Mouse (Mus musculus): ENCODE measurements around the gene Nup210l. TPM values are rescaled to one million over a fixed set of nuclear protein-coding genes. Genes with fewer than 3 reads are reported as not detected.

Nup210l gene
- polyA plus RNA-seq, 1 experiment from 2014 or later, result 0.24 TPM

- no peak for ATAC-seq (ENCODE audit: insufficient number of reproducible peaks, insufficient read depth, low FRiP score, low read depth)
- peaks cover 25% of the 10 kb centered on the region for H3K36me3 ChIP-seq (ENCODE audit: control insufficient read depth, insufficient read depth, low read length)
- H3K9ac ChIP-seq (ENCODE audit: low read length), result no peak overlapping the region; the same call in 1 of the 2 replicates
- H3K27me3 ChIP-seq (ENCODE audit: control insufficient read depth, insufficient read depth, low read length), result no peaks in the 10 kb centered on the region
- H3K4me2 ChIP-seq (ENCODE audit: low read length), result no peak overlapping the region
- 25% methylated on average over 3 of the region's 3 CpGs for WGBS
- H3K4me3 ChIP-seq (ENCODE audit: control insufficient read depth in 1 of 2, insufficient read depth in 1 of 2, low read depth in 1 of 2, low read length in 2 of 2), result no peak overlapping the region
- no peaks in the 10 kb centered on the region for H3K9me3 ChIP-seq (ENCODE audit: control insufficient read depth, low read length)
- no peak overlapping the region for H3K27ac ChIP-seq (replicated peaks in 1 of 2; ENCODE audit: control insufficient read depth in 1 of 2, insufficient read depth in 1 of 2, low read depth in 2 of 2, low read length in 2 of 2)
- H3K4me1 ChIP-seq (ENCODE audit: control insufficient read depth in 2 of 2, insufficient read depth in 2 of 2, low read length in 2 of 2), result peaks cover 9 to 22% of the 10 kb centered on the region in 2 experiments
Measured at GRCm38 (mm10) chr3:90222941-90223340, 119.0 kb downstream of the Nup210l start.

DNA sequence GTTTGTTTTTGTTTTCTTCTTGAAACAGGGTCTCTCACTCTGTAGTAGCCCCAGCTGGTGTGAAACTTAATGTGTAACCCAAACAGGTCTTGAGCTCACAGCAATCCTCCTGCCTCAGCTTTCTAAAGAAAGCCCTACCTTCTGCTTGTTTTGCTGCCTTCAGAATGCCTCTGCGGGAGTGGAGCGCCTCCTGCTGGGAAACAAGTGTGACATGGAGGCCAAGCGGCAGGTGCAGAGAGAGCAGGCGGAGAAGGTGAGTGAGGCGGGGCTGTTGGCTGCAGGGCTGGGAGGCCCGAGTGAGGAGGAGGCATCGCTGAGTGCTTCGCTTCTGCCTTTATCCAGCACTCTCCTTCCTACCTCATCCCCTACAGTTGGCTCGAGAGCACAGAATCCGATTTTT is 120.4 kb downstream of the Nup210l start:
- Histone ChIP-seq H3K36me3 (ENCODE audit: control insufficient read depth, insufficient read depth, low read length) (peaks cover 25% of the 10 kb centered on the region), H3K27ac (replicated peaks in 1 of 2; ENCODE audit: control insufficient read depth in 1 of 2, insufficient read depth in 1 of 2, low read depth in 2 of 2, low read length in 2 of 2) (no peak overlapping the region), H3K4me1 (ENCODE audit: control insufficient read depth in 2 of 2, insufficient read depth in 2 of 2, low read length in 2 of 2) (peaks cover 9 to 22% of the 10 kb centered on the region in 2 experiments), H3K9ac (ENCODE audit: low read length) (no peak overlapping the region), H3K9me3 (ENCODE audit: control insufficient read depth, low read length) (no peaks in the 10 kb centered on the region), H3K27me3 (ENCODE audit: control insufficient read depth, insufficient read depth, low read length) (no peaks in the 10 kb centered on the region), H3K4me3 (ENCODE audit: control insufficient read depth in 1 of 2, insufficient read depth in 1 of 2, low read depth in 1 of 2, low read length in 2 of 2) (no peak overlapping the region), H3K4me2 (ENCODE audit: low read length) (no peak overlapping the region)
- 83% methylated on average over 10 of the region's 10 CpGs for WGBS
- no peak for ATAC-seq (ENCODE audit: insufficient number of reproducible peaks, insufficient read depth, low FRiP score, low read depth)

DNA sequence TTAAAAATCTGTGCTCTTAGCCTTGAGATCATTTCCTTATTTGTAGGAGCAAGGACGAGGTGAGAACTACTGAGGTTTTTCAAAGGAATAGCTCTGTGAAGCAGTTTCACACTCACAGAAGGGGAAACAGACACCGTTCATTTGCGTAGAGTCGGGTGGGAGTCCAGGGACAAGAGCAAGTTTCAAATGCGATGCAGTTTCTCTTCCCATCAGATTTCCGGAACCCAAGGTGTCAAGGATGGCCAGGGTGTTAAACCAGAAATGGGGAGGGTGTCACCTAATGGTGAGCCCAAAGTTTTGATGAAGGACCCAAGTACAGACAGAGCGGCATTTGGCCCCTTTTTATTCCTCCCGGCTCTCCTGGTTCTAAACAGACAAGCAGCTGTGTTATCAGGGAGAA is 127.1 kb downstream of the Nup210l start:
- peak overlapping the region; percentile 87 to 93 for H3K4me3 ChIP-seq (ENCODE audit: control insufficient read depth in 1 of 2, insufficient read depth in 1 of 2, low read depth in 1 of 2, low read length in 2 of 2)
- H3K9me3 ChIP-seq (ENCODE audit: control insufficient read depth, low read length), result no peaks in the 10 kb centered on the region
- H3K36me3 ChIP-seq (ENCODE audit: control insufficient read depth, insufficient read depth, low read length), result peaks cover 30% of the 10 kb centered on the region
- H3K27me3 ChIP-seq (ENCODE audit: control insufficient read depth, insufficient read depth, low read length), result no peaks in the 10 kb centered on the region
- peaks cover 0 to 2% of the 10 kb centered on the region in 2 experiments; a peak in 1 of 4 replicates for H3K4me1 ChIP-seq (ENCODE audit: control insufficient read depth in 2 of 2, insufficient read depth in 2 of 2, low read length in 2 of 2)
- no peak for ATAC-seq (ENCODE audit: insufficient number of reproducible peaks, insufficient read depth, low FRiP score, low read depth)
- H3K4me2 ChIP-seq (ENCODE audit: low read length), result peak overlapping the region; percentile 82
- 10% methylated on average over 8 of the region's 8 CpGs for WGBS
- peak overlapping the region; percentile 25 to 89; a peak in 2 of 4 replicates for H3K27ac ChIP-seq (replicated peaks in 1 of 2; ENCODE audit: control insufficient read depth in 1 of 2, insufficient read depth in 1 of 2, low read depth in 2 of 2, low read length in 2 of 2)
- H3K9ac ChIP-seq (ENCODE audit: low read length), result peak overlapping the region; percentile 89

DNA sequence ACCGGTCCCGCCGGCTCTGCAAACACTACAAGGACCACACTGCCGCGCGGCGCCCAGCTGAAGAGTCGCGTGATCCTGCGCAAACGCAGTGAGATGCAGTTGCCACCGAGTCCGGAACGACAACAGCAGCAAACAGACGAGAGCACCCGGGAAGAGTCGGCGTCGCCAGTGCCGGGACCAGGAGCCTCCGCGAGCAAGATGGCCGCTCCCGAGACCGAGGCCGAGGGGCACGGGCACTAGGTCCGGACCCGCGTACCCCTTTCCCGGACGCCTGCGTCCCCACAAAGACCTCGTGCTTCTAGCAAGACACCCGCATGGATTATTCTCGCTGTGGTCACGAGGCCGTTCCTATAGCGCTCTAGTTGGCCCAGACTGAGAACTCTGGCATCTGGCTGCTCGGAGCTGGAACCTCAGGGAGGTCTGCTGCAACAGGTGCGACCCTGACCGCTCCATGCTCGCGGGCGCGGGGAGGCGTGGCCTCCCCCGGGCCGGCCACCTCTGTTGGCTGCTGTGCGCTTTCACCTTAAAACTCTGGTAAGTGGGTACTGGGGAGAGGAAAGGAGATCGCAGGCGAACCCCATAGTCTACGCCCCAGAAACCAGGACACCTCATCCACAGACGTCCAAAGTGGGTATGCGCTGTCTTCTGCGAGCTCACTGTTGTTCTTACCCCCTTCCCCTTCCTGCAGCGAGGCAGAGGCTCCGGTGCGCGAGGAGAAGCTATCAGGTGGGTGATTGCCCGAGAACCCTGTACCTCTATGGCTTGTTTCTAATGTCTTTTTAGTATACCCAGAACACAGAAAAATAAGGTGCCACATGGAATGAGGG is 127.8 kb downstream of the Nup210l start, which contains the start of gene Jtb:
TSS of gene Jtb (plus strand) at position 91 of the 827 bp plus-strand sequence.
- H3K4me3 ChIP-seq (ENCODE audit: control insufficient read depth in 1 of 2, insufficient read depth in 1 of 2, low read depth in 1 of 2, low read length in 2 of 2), result peak within 1 kb of the TSS; percentile 87 to 93
- ATAC-seq (ENCODE audit: insufficient number of reproducible peaks, insufficient read depth, low FRiP score, low read depth), result peak; percentile 95
- H3K4me1 ChIP-seq (ENCODE audit: control insufficient read depth in 2 of 2, insufficient read depth in 2 of 2, low read length in 2 of 2), result peaks cover 0 to 2% of the 10 kb centered on the region in 2 experiments; a peak in 1 of 4 replicates
- H3K27ac ChIP-seq (replicated peaks in 1 of 2; ENCODE audit: control insufficient read depth in 1 of 2, insufficient read depth in 1 of 2, low read depth in 2 of 2, low read length in 2 of 2), result peak within 1 kb of the TSS; percentile 89 to 90
- H3K9ac ChIP-seq (ENCODE audit: low read length), result peak within 1 kb of the TSS; percentile 89
- H3K36me3 ChIP-seq (ENCODE audit: control insufficient read depth, insufficient read depth, low read length), result peaks cover 35% of the 10 kb centered on the region
- H3K9me3 ChIP-seq (ENCODE audit: control insufficient read depth, low read length), result no peaks in the 10 kb centered on the region
- H3K4me2 ChIP-seq (ENCODE audit: low read length), result peak within 1 kb of the TSS; percentile 82
- no peaks in the 10 kb centered on the region for H3K27me3 ChIP-seq (ENCODE audit: control insufficient read depth, insufficient read depth, low read length)
- WGBS, result under 1% methylated on average over 59 of the region's 61 CpGs

DNA sequence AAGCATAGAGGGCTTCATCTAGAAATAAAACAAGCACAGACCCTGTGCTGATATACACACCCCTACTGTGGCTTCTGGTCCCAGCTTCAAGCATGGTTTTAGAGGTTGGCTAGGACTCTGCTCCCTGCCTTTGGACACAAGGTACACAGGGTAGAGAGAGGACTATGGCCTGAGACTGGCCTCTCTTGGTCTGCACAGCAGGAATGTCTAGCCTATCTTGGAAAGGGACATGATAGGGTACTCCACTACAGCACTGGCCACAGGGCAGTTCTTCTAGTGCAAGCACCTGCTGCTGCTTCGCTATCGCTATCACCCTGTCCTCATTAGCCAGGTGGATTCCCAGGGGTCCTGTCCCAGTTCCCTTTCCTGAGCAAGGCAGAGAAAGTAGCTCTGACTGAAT is 137.3 kb downstream of the Nup210l start:
- 73% methylated on average over 2 of the region's 2 CpGs for WGBS
- Histone ChIP-seq H3K27ac (replicated peaks in 1 of 2; ENCODE audit: control insufficient read depth in 1 of 2, insufficient read depth in 1 of 2, low read depth in 2 of 2, low read length in 2 of 2) (no peak overlapping the region), H3K36me3 (ENCODE audit: control insufficient read depth, insufficient read depth, low read length) (peaks cover 3% of the 10 kb centered on the region), H3K9ac (ENCODE audit: low read length) (no peak overlapping the region), H3K4me3 (ENCODE audit: control insufficient read depth in 1 of 2, insufficient read depth in 1 of 2, low read depth in 1 of 2, low read length in 2 of 2) (no peak overlapping the region), H3K27me3 (ENCODE audit: control insufficient read depth, insufficient read depth, low read length) (no peaks in the 10 kb centered on the region), H3K4me1 (ENCODE audit: control insufficient read depth in 2 of 2, insufficient read depth in 2 of 2, low read length in 2 of 2) (peaks cover 3 to 11% of the 10 kb centered on the region in 2 experiments), H3K9me3 (ENCODE audit: control insufficient read depth, low read length) (no peaks in the 10 kb centered on the region), H3K4me2 (ENCODE audit: low read length) (no peak overlapping the region)
- ATAC-seq (ENCODE audit: insufficient number of reproducible peaks, insufficient read depth, low FRiP score, low read depth), result 0 out of 2 replicates have a peak, but pooled peaks have one; percentile 12

DNA sequence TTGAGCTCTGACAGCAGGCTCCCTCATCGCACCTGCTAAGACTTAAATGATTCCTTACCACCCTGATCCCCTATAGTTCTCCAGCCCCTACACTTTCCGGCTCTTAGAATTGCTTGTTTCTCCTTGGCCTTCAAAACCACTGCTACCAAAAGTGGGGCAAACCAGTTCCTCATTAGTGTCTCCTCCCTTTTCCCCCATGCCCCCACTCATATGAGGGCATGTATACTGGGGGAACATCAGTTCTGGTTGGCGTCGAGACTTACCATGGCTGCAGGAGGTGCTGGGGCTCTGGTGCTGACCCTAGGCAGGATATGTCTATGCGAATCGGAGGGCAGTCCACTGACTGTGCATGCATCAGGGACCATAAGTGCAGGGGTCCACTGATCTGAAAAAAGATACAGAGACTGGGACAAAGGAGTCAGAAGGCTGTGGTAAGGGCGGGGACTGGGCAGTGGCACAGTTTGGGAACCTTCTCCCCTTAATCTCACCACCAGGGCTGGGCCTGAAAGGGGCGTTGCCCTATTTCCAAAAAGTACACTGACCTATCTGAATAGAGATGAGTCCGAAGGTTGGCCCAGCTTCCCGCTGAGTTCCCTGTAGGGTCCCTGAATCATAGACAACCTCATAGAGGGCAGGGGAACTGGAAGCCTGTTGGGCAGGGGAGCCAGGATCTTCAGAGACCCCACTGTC is 137.9 kb downstream of the Nup210l start:
- no peak overlapping the region for H3K27ac ChIP-seq (replicated peaks in 1 of 2; ENCODE audit: control insufficient read depth in 1 of 2, insufficient read depth in 1 of 2, low read depth in 2 of 2, low read length in 2 of 2)
- ATAC-seq (ENCODE audit: insufficient number of reproducible peaks, insufficient read depth, low FRiP score, low read depth), result no peak
- peaks cover 5 to 11% of the 10 kb centered on the region in 2 experiments for H3K4me1 ChIP-seq (ENCODE audit: control insufficient read depth in 2 of 2, insufficient read depth in 2 of 2, low read length in 2 of 2)
- H3K4me2 ChIP-seq (ENCODE audit: low read length), result no peak overlapping the region
- no peaks in the 10 kb centered on the region for H3K36me3 ChIP-seq (ENCODE audit: control insufficient read depth, insufficient read depth, low read length)
- H3K9ac ChIP-seq (ENCODE audit: low read length), result no peak overlapping the region
- no peaks in the 10 kb centered on the region for H3K9me3 ChIP-seq (ENCODE audit: control insufficient read depth, low read length)
- H3K27me3 ChIP-seq (ENCODE audit: control insufficient read depth, insufficient read depth, low read length), result no peaks in the 10 kb centered on the region
- 81% methylated on average over 10 of the region's 10 CpGs for WGBS
- H3K4me3 ChIP-seq (ENCODE audit: control insufficient read depth in 1 of 2, insufficient read depth in 1 of 2, low read depth in 1 of 2, low read length in 2 of 2), result no peak overlapping the region

DNA sequence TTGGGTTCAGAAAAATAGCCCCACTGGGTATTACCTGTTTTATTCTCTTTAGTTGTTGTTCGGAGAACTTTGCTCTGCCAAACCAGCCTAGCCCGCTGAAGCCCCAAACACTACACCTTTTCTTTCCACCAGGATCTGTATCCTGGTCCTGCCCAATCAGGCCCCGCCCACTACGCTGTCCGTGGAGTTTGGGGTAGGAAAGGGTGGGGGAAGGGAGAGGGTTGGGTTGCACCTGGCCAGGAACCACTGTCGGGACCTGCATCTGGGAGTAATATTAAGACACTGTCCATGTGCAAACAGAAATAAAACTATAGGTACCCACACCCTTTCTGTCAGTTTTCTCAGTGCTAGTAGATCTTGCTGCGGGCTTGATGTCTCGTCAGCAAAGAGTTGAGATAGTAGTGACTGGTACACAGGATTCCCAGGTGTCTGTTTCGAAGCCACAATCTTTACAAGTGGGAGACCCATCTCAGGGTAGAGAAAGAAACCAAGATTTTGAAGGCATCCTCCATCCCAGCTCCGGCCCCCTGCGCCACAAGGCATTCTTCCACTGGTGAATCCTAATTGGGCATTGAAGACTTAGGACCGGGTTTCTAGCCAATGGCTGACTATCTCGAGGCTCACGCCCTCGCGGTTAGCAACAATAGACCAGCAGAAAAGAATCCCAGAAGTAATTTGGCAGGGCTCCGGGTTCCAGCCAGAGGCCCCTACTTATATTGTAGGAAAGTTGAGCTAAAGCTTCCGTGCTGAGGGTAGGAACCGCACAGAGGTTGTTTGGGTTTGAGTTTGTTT is 139.2 kb downstream of the Nup210l start, which contains the start of gene Creb3l4:
TSS of gene Creb3l4 (minus strand) at position 529 of the 792 bp plus-strand sequence.
- Histone ChIP-seq H3K9ac (ENCODE audit: low read length) (peak within 1 kb of the TSS; percentile 34), H3K9me3 (ENCODE audit: control insufficient read depth, low read length) (no peaks in the 10 kb centered on the region), H3K4me3 (ENCODE audit: control insufficient read depth in 1 of 2, insufficient read depth in 1 of 2, low read depth in 1 of 2, low read length in 2 of 2) (peak within 1 kb of the TSS; percentile 39 to 43), H3K27me3 (ENCODE audit: control insufficient read depth, insufficient read depth, low read length) (no peaks in the 10 kb centered on the region), H3K4me2 (ENCODE audit: low read length) (peak within 1 kb of the TSS; percentile 89), H3K27ac (replicated peaks in 1 of 2; ENCODE audit: control insufficient read depth in 1 of 2, insufficient read depth in 1 of 2, low read depth in 2 of 2, low read length in 2 of 2) (peak within 1 kb of the TSS; percentile 2 to 37; a peak in 2 of 4 replicates), H3K36me3 (ENCODE audit: control insufficient read depth, insufficient read depth, low read length) (no peaks in the 10 kb centered on the region), H3K4me1 (ENCODE audit: control insufficient read depth in 2 of 2, insufficient read depth in 2 of 2, low read length in 2 of 2) (peaks cover 8 to 14% of the 10 kb centered on the region in 2 experiments)
- WGBS, result 2% methylated on average over 19 of the region's 19 CpGs
- ATAC-seq (ENCODE audit: insufficient number of reproducible peaks, insufficient read depth, low FRiP score, low read depth), result no peak
